Mouse (Mus musculus) kidney, adult 2 months (tissue): ENCODE results near the gene Maml3. TPM values are rescaled to one million over a fixed set of nuclear protein-coding genes. Genes with fewer than 3 reads are reported as not detected.

Experiments
- DNase-seq: peaks from one replicate; pipeline ENCODE4 v3.0.0; 2021
- H3K27ac ChIP-seq: fragments of 200-500 bp; 2 replicates; pipeline ENCODE4 v1.5.1; 2012; ENCODE audit warnings: low read depth, low read length, control low read depth, inconsistent platforms; ENCODE audit not compliant: insufficient read depth
- H3K27me3 ChIP-seq: fragments of 200-500 bp; replicated peaks from 2 replicates; pipeline ENCODE4 v1.6.1; 2012; ENCODE audit warnings: mild to moderate bottlenecking, moderate library complexity, low read length, inconsistent platforms; ENCODE audit not compliant: control insufficient read depth, insufficient read depth
- H3K36me3 ChIP-seq: fragments of 200-500 bp; 2 replicates; pipeline ENCODE4 v1.6.1; 2012; ENCODE audit warnings: mild to moderate bottlenecking, moderate library complexity, low read length, inconsistent platforms; ENCODE audit not compliant: control insufficient read depth, insufficient read depth
- H3K4me1 ChIP-seq: fragments of 200-500 bp; 2 replicates; pipeline ENCODE4 v1.6.1; 2011; ENCODE audit warnings: low read length; ENCODE audit not compliant: control insufficient read depth, insufficient read depth
- H3K4me3 ChIP-seq: fragments of 200-500 bp; 2 replicates; pipeline ENCODE4 v1.5.1; 2011; ENCODE audit warnings: mild to moderate bottlenecking, low read depth, low read length, control low read depth; ENCODE audit not compliant: insufficient read depth
- CTCF ChIP-seq: fragments of 200-500 bp; conservative IDR thresholded peaks from 2 replicates; pipeline ENCODE4 v1.5.1; 2011; ENCODE audit warnings: low read depth, mild to moderate bottlenecking, control low read depth, low read length, moderate library complexity, mixed read lengths; ENCODE audit not compliant: insufficient read depth, insufficient read length
- POLR2A ChIP-seq: fragments of 200-500 bp; IDR thresholded peaks from one replicate; pipeline ENCODE4 v1.6.1; 2011; ENCODE audit warnings: low read depth, low read length, control low read depth
- WGBS: fragments of 180-500 bp; shearing (Covaris S2); methylation state at CpG from one replicate; pipeline ENCODE4 v1.1.7; 2018; 5-methylcytosine and 5-hydroxymethylcytosine counted together
- polyA plus RNA-seq: library from polyadenylated mRNA; depleted of rRNA; stranded (reverse); fragments of >200 nt; gene quantifications from 2 replicates; pipeline ENCODE4 v1.2.3, GENCODE M21; 2012

Gene Maml3
- polyA plus RNA-seq, 1 experiment = 3.6 TPM

DNA sequence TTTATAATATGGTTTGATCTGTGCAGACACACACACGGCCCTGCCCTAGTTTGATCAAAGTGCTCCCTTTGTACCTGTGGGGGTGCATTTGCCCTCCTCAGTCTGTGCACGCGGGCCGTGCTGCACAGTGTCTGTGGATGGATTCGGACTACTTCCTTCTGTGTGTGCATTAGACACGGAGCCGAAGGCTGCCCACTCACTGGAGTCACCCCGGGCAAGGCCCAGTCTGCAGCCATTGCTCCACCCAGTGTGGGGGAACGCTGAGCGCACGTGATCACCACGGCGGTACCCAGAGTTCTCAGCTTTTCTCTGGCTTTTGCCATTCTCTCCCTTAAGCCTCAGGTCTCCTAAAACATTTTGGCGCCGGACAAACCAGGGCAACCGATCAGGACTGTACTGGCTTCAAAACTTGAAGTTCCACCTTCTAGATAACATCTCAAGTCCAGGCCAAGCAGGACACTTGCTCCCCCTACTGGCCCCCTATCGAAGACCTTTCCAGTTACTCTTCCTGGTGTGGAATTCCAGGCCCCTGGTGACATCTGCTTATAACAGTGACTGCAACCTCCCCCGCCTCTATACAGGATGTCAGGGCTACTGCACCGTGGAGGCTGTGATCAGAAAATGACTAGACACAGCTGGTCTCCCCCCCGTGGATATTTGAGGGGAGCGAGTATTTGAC lies 431.3 kb downstream of the Maml3 start:
- TF ChIP-seq POLR2A (no peak), CTCF (peak; percentile 67)
- H3K4me3 ChIP-seq = no peak overlapping the region

DNA sequence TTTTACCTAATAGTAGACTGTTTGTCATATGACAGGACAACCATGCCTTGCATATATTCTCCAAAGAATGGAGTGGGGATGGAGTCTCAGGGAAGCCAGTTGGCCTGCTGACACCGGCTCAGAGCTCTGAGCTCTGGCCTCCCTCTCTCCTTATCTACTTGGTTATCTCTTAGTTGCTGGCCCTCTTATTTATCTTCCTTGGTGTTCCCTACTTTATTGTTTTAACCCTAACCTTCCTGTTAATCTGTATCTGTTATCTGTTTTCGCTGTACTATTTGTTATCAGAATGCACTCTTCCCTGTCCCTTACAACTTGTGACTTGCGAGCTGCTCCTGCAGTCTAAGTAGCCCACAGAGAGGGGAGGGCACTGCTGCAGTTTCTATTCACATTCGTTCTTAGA lies 432.2 kb downstream of the Maml3 start:
- H3K27me3 ChIP-seq = no peaks in the 10 kb centered on the region
- H3K36me3 ChIP-seq = no peaks in the 10 kb centered on the region
- DNase-seq = no peak
- H3K27ac ChIP-seq = no peak overlapping the region
- H3K4me3 ChIP-seq = no peak overlapping the region
- TF ChIP-seq POLR2A = no peak
- TF ChIP-seq CTCF = no peak
- 77% methylated on average over 4 of the region's 4 CpGs for WGBS
- H3K4me1 ChIP-seq = no peaks in the 10 kb centered on the region

More for the DNA sequence above, 431.3 kb downstream of the Maml3 start:
- no peaks in the 10 kb centered on the region for H3K4me1 ChIP-seq
- no peak overlapping the region for H3K27ac ChIP-seq
- DNase-seq = peak; percentile 74
- no peaks in the 10 kb centered on the region for H3K27me3 ChIP-seq
- 62% methylated on average over 21 of the region's 21 CpGs for WGBS
- H3K36me3 ChIP-seq = no peaks in the 10 kb centered on the region

DNA sequence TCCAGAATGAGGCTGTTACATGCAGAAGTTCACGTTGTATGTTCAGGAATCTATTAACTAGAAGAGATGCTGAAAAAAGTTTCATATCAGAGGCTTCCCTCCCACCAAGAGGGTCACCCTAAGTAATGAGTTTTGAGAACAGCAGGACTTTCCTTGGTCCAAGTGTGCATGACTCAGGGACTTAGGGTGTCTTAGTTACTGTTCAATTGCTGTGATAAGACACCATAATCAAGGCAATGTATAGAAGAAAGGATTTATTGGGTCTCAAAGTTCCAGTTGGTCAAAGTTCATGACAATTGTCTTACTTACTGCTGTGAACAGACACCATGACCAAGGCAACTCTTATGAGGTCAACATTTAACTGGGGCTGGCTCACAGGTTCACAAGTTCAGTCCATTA lies 433.8 kb downstream of the Maml3 start:
- TF ChIP-seq CTCF (no peak), POLR2A (no peak)
- Histone ChIP-seq H3K27ac (no peak overlapping the region), H3K36me3 (no peaks in the 10 kb centered on the region), H3K4me3 (no peak overlapping the region), H3K27me3 (no peaks in the 10 kb centered on the region), H3K4me1 (no peaks in the 10 kb centered on the region)
- DNase-seq = no peak
- WGBS = 81% methylated on average over 1 of the region's 1 CpGs

DNA sequence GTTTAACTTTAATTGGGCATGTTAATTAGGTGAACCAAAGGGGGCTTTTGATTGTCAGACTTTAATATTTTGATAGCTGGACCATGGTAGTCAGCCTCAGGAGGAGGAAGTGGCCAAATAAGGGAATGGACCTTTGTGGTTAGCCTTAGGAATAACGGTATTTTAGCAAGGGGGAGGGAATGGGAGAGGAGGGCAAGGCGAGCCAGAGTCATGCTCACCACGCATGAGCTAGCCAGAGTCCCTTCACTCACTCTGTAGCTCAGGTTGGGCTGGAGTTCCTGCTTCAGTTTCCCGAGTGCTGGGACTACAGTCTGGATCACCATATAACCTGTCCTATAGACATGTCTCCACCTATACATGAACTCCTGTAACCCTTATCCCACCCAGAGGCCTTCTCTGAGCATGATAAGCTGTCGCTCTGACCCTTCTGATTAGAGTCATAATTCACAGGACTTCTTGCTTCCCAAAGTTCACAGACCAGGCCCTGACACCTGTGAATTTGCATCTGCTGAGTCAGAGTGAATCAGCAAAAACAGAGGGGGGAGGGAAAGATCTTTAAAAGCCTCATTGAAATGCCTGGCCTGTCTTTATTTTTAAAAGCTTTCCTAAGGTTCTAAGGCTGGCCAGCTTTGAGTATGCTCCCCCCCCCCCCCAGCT lies 434.3 kb downstream of the Maml3 start:
- no peak for DNase-seq
- no peak overlapping the region for H3K4me3 ChIP-seq
- no peaks in the 10 kb centered on the region for H3K4me1 ChIP-seq
- no peaks in the 10 kb centered on the region for H3K27me3 ChIP-seq
- WGBS = 70% methylated on average over 5 of the region's 5 CpGs
- H3K36me3 ChIP-seq = no peaks in the 10 kb centered on the region
- TF ChIP-seq POLR2A = no peak
- no peak for TF ChIP-seq CTCF
- no peak overlapping the region for H3K27ac ChIP-seq

DNA sequence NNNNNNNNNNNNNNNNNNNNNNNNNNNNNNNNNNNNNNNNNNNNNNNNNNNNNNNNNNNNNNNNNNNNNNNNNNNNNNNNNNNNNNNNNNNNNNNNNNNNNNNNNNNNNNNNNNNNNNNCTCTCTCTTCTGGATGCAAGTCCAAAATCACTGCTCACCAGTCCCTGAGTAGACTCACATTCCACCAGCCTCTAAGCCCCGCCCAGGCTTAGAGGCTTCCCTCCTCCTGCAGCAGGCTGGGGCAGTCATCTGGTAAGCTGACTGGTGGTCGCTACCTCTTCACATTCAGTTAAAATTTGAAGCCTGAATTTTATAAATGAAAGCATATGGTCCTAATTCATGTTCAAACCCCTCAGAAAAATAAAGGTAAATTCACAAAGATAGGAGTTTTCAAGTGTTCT lies 436.3 kb downstream of the Maml3 start:
- Histone ChIP-seq H3K27me3 (no peaks in the 10 kb centered on the region), H3K4me1 (no peaks in the 10 kb centered on the region), H3K36me3 (no peaks in the 10 kb centered on the region), H3K27ac (no peak overlapping the region), H3K4me3 (no peak overlapping the region)
- WGBS = 58% methylated on average over 2 of the region's 2 CpGs
- TF ChIP-seq CTCF (no peak), POLR2A (no peak)
- DNase-seq = no peak

DNA sequence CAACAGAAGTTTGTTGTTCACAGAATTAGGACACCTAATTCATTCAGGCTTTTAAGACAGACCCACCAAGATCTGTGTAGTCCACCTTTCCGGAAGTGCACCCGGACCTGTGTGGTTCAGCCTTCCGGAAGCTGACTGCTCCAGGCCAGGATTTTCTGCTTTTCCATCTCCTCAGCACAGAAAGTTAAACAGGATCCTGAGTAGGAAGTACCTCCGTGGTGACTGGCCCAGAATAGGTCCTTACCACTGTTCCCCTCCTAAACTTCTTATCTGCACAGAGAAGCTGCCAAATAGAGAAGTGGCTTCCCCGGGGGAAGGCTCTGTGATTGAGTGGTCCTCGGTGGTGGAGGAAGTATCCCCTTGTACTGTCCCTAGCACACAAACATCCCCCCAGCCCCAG lies 442.3 kb downstream of the Maml3 start:
- Histone ChIP-seq H3K4me3 (no peak overlapping the region), H3K36me3 (no peaks in the 10 kb centered on the region), H3K4me1 (no peaks in the 10 kb centered on the region), H3K27me3 (no peaks in the 10 kb centered on the region), H3K27ac (no peak overlapping the region)
- DNase-seq = no peak
- no peak for TF ChIP-seq POLR2A
- no peak for TF ChIP-seq CTCF
- 53% methylated on average over 6 of the region's 6 CpGs for WGBS

DNA sequence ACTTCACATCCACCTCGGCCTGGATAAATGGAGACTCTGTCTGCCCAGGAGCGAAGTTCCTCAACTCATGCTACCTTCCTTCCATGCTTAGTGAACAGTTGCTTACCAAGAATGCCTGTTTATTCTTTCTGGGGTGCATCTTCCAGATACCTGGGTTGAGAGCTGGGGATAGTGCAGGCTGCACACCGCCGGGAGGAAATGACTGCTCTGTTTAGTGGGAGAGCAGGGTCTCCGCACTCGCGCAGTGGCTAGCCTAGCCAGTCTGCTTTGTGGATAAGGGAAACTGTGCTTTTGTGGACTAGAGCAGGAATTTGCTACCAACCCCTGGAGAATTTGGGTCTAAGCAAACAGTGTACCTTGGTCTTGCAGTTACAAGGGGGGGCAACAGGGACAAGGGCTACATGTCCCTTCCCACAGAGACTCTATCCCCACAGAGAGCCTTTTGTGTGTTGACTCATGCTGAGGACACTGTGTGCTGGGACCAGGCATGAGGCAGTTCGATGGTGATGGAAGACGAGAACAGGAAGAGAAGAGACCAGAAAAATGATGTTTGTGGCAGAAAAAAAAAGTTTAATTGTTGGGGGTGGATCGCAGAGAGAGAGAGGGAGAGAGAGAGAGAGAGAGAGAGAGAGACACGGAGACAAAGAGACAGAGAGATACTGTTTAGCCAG lies 442.9 kb downstream of the Maml3 start:
- Histone ChIP-seq H3K27me3 (no peaks in the 10 kb centered on the region), H3K27ac (no peak overlapping the region), H3K4me3 (no peak overlapping the region), H3K36me3 (no peaks in the 10 kb centered on the region), H3K4me1 (no peaks in the 10 kb centered on the region)
- 77% methylated on average over 11 of the region's 11 CpGs for whole genome bisulfite sequencing
- no peak for DNase-seq
- TF ChIP-seq CTCF = no peak
- TF ChIP-seq POLR2A = no peak
